Mouse (Mus musculus) kidney, adult 2 months (tissue): ENCODE results near the gene Usp35.

Experiments used
- CTCF ChIP-seq: fragments of 200-500 bp; conservative IDR thresholded peaks from 2 replicates; pipeline ENCODE4 v1.5.1; 2011; ENCODE audit warnings: low read depth, mild to moderate bottlenecking, control low read depth, low read length, moderate library complexity, mixed read lengths; ENCODE audit not compliant: insufficient read depth, insufficient read length
- POLR2A ChIP-seq: fragments of 200-500 bp; IDR thresholded peaks from one replicate; pipeline ENCODE4 v1.6.1; 2011; ENCODE audit warnings: low read depth, low read length, control low read depth

DNA sequence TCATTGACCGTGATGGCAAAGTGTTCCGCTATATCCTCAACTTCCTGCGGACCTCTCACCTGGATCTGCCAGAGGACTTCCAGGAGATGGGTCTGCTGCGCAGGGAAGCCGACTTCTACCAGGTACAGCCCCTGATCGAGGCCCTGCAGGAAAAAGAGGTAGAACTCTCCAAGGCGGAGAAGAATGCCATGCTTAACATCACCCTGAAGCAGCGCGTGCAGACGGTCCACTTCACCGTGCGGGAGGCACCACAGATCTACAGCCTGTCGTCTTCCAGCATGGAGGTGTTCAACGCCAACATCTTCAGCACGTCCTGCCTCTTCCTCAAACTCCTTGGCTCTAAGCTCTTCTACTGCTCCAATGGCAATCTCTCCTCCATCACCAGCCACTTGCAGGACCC lies 15.6 kb upstream of the Usp35 start:
- TF ChIP-seq POLR2A (no peak), CTCF (no peak)
